Mouse (Mus musculus): ENCODE data around the gene Cysrt1. TPM values are rescaled to one million over a fixed set of nuclear protein-coding genes. Genes with fewer than 3 reads are reported as not detected.
A peak's percentile ranks its signal among the peaks of the same experiment; 100 is the strongest.
"Not testable (repeated sequence)": the region's sequence is repeated elsewhere in the genome, so short reads cannot be mapped to it uniquely, and the experiment has no call there.

The Cysrt1 gene
- total RNA-seq, 2 experiments from 2014 or later: not detected

- no peak for DNase-seq
Measured at GRCm38 (mm10) chr2:25264286-25264660, 22.0 kb upstream of the Cysrt1 start.

GRCm38 (mm10) chr2:25263623-25264285, 21.5 kb upstream of the Cysrt1 start:
- DNase-seq: no peak

- peak; percentile 36 for DNase-seq
Measured at GRCm38 (mm10) chr2:25262795-25263622, 20.8 kb upstream of the Cysrt1 start.

- peak; percentile 93 for DNase-seq
Measured at GRCm38 (mm10) chr2:25262291-25262767, 20.1 kb upstream of the Cysrt1 start, which contains the start of gene Tprn. Gene Tprn (plus strand): TSS chr2:25262618.

GRCm38 (mm10) chr2:25261870-25262269, 19.6 kb upstream of the Cysrt1 start:
- DNase-seq: no peak

GRCm38 (mm10) chr2:25258887-25259286, 16.6 kb upstream of the Cysrt1 start:
- no peak for DNase-seq

GRCm38 (mm10) chr2:25257250-25257649, 15.0 kb upstream of the Cysrt1 start:
- DNase-seq: not testable (repeated sequence)

GRCm38 (mm10) chr2:25256443-25257109, 14.3 kb upstream of the Cysrt1 start:
- DNase-seq: peak; percentile 67

- DNase-seq: peak; percentile 88
Measured at GRCm38 (mm10) chr2:25255284-25255779, 13.1 kb upstream of the Cysrt1 start, which contains the start of gene Tmem203. Gene Tmem203 (plus strand): TSS chr2:25255439.

GRCm38 (mm10) chr2:25252331-25252730, 10.1 kb upstream of the Cysrt1 start:
- no peak for DNase-seq

- no peak for DNase-seq
Measured at GRCm38 (mm10) chr2:25246183-25247072, 4.2 kb upstream of the Cysrt1 start, which contains the start of gene AL732309.1. Gene AL732309.1 (minus strand): TSS chr2:25246863.

GRCm38 (mm10) chr2:25244144-25244543, 1.9 kb upstream of the Cysrt1 start:
- no peak for DNase-seq

GRCm38 (mm10) chr2:25243342-25243741, 1.1 kb upstream of the Cysrt1 start:
- DNase-seq: no peak

GRCm38 (mm10) chr2:25241438-25241775, 845 bp downstream of the Cysrt1 start:
- DNase-seq: no peak

- DNase-seq: peak; percentile 59
Measured at GRCm38 (mm10) chr2:25240723-25241437, 1.4 kb downstream of the Cysrt1 start.

GRCm38 (mm10) chr2:25240310-25240709, 1.9 kb downstream of the Cysrt1 start:
- no peak for DNase-seq

- DNase-seq: no peak
Measured at GRCm38 (mm10) chr2:25239766-25240165, 2.5 kb downstream of the Cysrt1 start.

- DNase-seq: no peak
Measured at GRCm38 (mm10) chr2:25238106-25238505, 4.1 kb downstream of the Cysrt1 start.

- no peak for DNase-seq
Measured at GRCm38 (mm10) chr2:25237522-25237921, 4.7 kb downstream of the Cysrt1 start.

- DNase-seq: no peak
Measured at GRCm38 (mm10) chr2:25236614-25237013, 5.6 kb downstream of the Cysrt1 start, which contains the start of gene Rnf224. Gene Rnf224 (minus strand): TSS chr2:25236787.

Measured in heart, postnatal 4 days (tissue).